Mouse (Mus musculus) spleen, postnatal 36 days (tissue): ENCODE results near the gene 1700003H04Rik.

Experiments
- DNase-seq, 2 experiments: peaks; one replicate each; pipeline ENCODE4 v3.0.0; 2022; ENCODE audit warnings: low spot score in 2 of 2, mixed read lengths in 1 of 2

The 1700003H04Rik gene

GRCm38 (mm10) chr3:124581001-124581400 lies at the start of gene 1700003H04Rik:
Gene 1700003H04Rik, minus strand, starts transcription at chr3:124581101.
- DNase-seq = no peak

GRCm38 (mm10) chr3:124623031-124623430 lies 42.1 kb upstream of the 1700003H04Rik start:
- no peak for DNase-seq

DNA sequence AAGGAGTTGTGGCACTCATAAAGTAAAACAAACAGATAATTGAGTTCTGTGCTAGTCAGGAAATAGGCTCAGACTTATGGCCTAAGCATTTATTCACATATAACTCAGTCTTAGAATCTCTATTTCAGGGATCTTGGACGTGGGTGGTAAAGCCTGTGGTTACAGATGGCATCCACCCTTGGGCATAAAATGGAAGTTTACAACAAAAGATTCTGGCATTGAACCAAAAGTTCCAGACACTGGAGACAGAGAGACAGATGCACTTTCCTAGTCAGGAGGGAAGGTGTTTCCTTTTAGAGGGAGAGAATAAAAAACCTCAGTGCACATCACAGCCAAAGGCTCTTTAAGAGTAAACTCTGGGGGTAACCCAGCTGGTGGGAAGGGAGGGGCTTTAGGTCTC lies 32.4 kb upstream of the 1700003H04Rik start:
- DNase-seq = no peak

DNA sequence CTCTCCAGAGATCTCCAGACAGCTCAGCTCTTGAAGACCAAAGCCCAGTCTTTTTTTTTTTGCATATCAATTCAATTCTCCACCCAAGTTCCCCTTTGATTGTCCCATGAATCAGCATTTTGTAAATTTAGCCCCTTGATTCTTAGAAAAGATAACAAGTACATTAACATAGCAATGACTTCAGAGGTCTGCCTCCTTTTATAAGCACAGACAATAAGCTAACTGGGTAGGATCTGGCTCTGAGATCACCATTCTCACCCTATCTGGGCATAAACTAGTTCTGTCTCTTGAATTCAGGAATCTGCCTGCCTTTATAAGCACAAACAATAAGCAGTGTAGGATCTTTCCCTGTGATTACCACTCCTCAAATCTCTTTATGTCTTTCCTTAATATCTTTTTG lies 29.1 kb upstream of the 1700003H04Rik start:
- DNase-seq = no peak

GRCm38 (mm10) chr3:124606021-124606517 lies 25.2 kb upstream of the 1700003H04Rik start:
- no peak for DNase-seq

DNA sequence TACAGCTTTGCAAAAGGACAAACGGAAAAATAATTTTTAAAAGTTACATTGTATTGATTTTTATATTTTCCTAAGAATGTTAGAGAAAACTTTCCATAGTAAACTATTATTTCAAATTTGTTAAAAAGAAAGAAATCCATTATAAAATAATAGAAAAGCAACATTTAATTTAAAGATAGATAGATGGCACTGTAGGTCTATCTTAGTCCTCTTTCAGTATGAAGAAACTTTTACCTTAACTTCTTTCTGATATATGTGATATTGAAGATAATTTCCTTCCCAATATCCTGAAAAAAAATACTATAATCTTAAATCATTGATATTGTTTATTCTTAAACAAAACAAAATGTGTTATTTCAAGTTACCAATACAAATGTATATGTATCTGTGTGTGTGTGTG lies 24.6 kb upstream of the 1700003H04Rik start:
- DNase-seq = no peak

GRCm38 (mm10) chr3:124597789-124598188 lies 16.9 kb upstream of the 1700003H04Rik start:
- DNase-seq = no peak

GRCm38 (mm10) chr3:124587534-124587933 lies 6.6 kb upstream of the 1700003H04Rik start:
- no peak for DNase-seq

- DNase-seq = no peak
Measured at GRCm38 (mm10) chr3:124585761-124586160, 4.9 kb upstream of the 1700003H04Rik start.

DNA sequence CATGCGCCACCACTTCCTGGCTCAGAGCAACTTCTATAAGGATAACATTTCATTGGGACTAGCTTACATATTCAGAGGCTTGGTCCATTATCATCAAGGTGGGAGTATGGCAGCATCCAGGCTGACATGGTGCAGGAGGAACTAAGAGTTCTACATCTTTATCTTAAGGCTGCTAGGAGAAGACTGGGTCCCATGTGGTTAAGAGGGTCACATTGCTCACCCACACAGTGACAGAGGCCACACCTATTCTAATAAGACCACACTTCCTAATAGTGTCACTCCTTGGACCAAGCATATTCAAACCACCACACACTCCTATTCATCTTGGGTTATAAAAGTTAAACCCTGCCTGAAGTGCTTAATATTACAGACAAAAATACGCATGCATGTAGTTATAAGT lies 23.6 kb downstream of the 1700003H04Rik start:
- DNase-seq = no peak

GRCm38 (mm10) chr3:124555963-124556362 lies 24.9 kb downstream of the 1700003H04Rik start:
- no peak for DNase-seq

DNA sequence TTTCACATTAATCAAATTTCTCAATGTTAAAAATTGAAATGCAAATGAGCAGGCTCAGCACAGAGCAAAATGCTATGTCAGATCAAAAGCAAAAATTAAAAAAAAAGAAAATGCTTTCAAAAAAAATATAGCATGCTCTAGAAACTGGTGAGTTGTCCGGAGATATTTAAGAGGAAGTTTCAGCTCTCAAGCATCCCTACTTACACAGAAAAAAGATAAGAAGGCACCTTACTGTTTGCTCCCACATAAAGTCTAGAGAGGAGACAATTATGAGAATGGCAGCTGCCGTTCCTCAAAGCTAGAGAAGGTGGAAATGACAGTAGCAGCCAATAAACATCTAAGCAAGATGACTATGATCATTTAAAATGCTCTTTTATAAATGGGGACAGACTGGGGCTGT lies 25.8 kb downstream of the 1700003H04Rik start:
- no peak for DNase-seq

GRCm38 (mm10) chr3:124548898-124549297 lies 32.0 kb downstream of the 1700003H04Rik start:
- no peak for DNase-seq

GRCm38 (mm10) chr3:124538260-124538659 lies 42.6 kb downstream of the 1700003H04Rik start:
- DNase-seq = no peak

DNA sequence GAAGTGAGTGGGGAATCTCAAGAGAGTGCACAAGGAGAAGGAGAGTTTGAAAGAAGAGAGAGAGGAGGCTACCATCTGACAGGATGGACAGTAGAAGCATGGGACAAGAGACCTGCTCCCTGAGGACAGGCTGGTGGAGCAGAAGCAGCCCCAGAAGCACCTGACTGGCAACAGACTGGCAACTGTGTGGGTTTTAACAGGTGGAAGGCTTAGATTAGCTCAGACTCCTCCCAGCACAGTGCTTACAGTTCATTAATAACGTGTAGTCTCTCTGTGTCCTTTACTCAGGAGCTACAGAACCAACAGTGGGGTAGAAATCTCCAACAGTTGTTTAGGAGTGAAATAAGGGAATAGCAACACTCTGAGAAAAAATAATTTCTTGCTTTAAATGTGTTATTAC lies 44.3 kb downstream of the 1700003H04Rik start:
- DNase-seq = no peak

DNA sequence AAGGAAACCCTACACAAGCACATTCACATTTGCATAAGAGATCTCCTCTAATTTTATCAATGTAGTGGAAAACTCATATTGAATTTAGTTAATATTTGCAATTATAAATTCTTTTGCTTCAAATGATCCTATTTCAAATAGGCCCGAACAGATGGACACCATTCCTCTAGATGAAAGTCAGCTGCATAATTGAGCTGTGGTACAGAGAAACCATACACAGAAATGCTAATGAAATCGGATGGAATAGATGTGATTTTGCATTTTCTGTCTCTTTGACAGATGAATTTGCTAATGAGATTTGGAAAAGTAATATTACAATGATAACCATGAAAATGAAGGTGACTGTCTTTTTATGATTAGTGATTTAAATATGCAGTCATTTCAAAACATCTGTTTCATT lies 62.1 kb downstream of the 1700003H04Rik start:
- no peak for DNase-seq
